Mouse (Mus musculus) liver (tissue): Measurements from ENCODE around the gene Klhl41.
"Not testable (repeated sequence)": the region's sequence is repeated elsewhere in the genome, so short reads cannot be mapped to it uniquely, and the experiment has no call there.

Source experiments
- DNase-seq: peaks from one replicate; pipeline ENCODE4 v3.0.0-alpha.2; 2020; ENCODE audit warnings: mixed read lengths

Klhl41 gene

DNA sequence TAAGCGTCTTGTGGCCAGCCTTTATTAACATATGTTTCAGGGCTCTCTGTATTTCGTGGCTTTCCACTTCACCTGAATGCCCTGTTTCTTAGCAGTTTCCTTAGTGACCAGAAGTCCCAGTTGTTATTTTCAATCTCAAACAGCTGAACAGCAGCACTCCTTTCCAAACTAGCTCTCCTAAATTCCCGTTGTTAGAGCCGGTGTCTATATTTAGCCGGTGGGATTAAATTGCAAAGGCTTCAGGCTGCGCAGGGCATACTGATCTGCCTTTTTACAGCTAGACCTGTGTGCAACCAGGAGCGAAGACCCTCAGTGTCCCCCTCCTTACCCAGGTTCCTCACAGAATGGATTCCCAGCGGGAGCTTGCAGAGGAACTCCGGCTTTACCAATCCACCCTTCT is at the start of gene Klhl41:
Klhl41 (plus strand) TSS at position 268 of the 400 bp plus-strand sequence.
- DNase-seq: no peak

GRCm38 (mm10) chr2:69629215-69629614 is 40.7 kb upstream of the Klhl41 start:
- no peak for DNase-seq

- DNase-seq: no peak
Observed at GRCm38 (mm10) chr2:69629914-69630313, 40.0 kb upstream of the Klhl41 start.

DNA sequence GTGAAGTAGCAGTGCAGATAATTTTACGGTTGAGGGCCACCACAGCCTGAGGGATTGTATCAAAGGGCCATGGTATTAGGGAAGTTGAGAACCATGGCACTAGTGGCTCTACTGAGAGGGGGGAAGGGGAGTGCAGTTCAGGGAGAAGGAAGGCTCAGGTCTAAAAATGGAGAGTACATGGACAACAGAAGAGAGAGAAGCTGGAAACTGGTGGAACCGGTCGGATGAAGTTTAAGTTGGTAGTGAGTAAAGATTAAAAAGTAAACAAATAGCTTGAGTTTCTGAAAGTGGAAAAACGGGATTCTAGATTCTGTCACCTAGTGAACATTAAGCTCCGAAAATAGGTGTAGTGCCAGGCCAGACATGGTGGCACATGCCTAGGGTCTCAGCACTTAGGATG is 39.1 kb upstream of the Klhl41 start:
- no peak for DNase-seq

GRCm38 (mm10) chr2:69631449-69631848 is 38.5 kb upstream of the Klhl41 start:
- DNase-seq: no peak

- peak; percentile 47 for DNase-seq
Observed at GRCm38 (mm10) chr2:69635064-69635701, 34.7 kb upstream of the Klhl41 start.

DNA sequence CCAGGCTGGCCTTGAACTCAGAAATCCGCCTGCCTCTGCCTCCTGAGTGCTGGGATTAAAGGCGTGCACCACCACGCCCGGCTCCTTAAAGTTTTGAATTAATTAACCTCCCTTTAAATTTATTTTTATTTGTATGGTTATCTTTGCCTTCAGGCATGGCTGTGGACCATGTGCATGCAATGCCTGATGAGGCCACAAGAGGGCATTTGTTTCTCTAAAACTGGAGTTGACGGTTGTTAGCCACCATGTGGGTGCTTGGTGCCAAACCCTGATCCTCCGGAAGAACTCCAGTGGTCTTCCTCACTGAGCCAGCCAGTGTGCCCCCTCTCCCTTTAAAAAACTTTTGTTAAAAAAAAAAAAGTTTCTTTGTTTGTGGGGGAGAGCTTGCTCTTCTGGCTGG is 34.1 kb upstream of the Klhl41 start:
- peak; percentile 70 for DNase-seq

DNA sequence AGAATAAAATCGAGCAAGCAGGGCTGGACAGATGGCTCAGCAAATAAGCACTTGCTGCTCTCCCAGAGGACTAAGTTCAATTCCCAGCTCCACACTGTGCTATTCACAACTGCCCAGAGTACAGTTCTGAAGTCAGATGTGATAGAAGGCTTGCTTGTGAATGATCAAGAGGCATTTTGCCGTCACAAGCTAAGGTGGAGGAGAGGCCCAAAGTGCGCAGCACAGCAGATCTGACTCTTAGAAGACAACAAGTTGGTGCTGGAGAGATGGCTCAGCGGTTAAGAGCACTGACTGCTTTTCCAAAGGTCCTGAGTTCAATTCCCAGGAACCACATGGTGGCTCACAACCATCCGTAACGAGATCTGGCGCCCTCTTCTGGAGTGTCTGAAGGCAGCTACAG is 31.9 kb upstream of the Klhl41 start:
- DNase-seq: not testable (repeated sequence)

GRCm38 (mm10) chr2:69640100-69640499 is 29.8 kb upstream of the Klhl41 start:
- no peak for DNase-seq

- DNase-seq: no peak
Observed at GRCm38 (mm10) chr2:69644968-69645617, 24.8 kb upstream of the Klhl41 start.

- peak; percentile 79 for DNase-seq
Observed at GRCm38 (mm10) chr2:69646726-69647490, 23.0 kb upstream of the Klhl41 start, which contains the start of gene Bbs5. TSS of gene Bbs5 (plus strand) at chr2:69647171.

DNA sequence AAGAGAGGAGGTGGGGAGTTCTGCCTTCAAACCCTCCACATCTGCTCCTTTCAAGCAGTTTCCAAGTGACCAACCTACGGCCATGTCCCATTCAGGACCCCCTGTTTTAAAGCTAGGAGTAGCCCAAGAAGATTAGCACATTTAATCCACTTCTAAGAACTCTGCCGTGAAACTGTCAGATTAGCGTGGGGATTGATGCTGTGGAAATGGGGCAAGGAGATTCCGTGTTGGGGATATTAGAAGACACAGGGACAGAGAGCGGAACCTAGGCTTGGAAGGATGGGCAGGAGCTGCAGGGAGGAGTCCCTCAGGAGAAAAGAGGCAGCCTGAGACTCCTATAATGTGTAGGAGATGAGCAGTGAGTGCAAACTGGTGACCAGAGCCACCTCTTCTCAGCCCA is 20.2 kb upstream of the Klhl41 start:
- no peak for DNase-seq

- DNase-seq: no peak
Observed at GRCm38 (mm10) chr2:69659326-69659725, 10.6 kb upstream of the Klhl41 start.

GRCm38 (mm10) chr2:69663827-69664476 is 6.0 kb upstream of the Klhl41 start:
- no peak for DNase-seq

- DNase-seq: no peak
Observed at GRCm38 (mm10) chr2:69667656-69668055, 2.3 kb upstream of the Klhl41 start.

DNA sequence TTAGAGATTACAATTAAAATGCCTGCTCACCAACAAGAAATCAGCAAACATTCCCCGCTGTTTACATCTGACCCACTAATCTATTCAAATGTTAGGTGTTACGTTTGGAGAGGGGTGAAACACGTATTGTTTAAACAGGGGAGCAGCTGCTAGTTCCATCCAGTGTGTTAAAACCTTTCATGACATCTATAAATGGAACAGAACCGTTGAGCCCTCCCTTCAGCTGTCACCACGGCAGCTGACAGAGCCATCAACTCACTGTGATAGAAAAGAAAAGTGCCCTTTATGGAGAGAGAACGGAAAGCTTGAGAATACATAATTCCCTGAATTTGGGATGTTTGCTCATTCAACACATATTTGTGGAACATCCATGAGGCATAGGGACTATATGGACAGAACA is 1.5 kb upstream of the Klhl41 start:
- DNase-seq: no peak

GRCm38 (mm10) chr2:69673723-69674122 is 3.8 kb downstream of the Klhl41 start:
- no peak for DNase-seq

DNA sequence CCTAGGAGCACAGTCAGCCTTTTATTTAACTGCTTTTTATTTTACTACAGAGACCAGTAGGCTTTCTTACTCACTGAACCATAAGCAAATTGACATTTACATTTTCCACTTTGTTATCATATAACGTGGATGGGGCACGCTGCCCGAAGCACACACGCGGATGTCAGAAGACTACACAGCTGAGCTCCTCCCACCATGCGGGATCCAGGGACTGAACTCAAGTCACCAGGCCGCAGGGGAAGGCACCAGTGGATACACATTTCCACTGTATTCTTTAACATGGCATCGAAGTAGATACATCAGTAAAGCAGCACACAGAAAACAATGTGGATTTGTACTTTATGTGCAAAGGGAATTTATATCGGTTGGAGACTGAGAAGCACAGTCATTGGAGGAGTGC is 5.3 kb downstream of the Klhl41 start:
- no peak for DNase-seq

GRCm38 (mm10) chr2:69676713-69677112 is 6.8 kb downstream of the Klhl41 start:
- DNase-seq: no peak

- DNase-seq: not testable (repeated sequence)
Observed at GRCm38 (mm10) chr2:69677215-69677614, 7.3 kb downstream of the Klhl41 start.

DNA sequence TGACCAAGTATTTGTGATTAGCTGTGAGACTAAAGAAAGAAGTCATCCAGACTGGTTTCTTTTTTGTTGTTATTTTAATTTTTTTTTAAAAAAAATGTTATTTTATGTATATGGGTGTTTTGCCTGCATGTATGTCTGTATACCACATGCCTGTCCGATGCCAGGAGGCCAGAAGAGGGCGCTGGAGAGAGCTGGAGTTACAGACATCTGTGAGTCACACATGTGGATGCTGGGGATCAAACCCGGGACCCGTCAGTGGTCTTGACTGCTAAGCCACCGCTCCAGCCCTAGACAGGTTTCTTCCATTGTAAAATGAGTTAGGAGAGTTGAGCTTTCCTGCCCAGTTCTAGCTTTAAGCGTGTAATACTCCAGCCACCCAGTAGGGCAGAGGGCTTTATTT is 10.1 kb downstream of the Klhl41 start:
- DNase-seq: peak; percentile 49

DNA sequence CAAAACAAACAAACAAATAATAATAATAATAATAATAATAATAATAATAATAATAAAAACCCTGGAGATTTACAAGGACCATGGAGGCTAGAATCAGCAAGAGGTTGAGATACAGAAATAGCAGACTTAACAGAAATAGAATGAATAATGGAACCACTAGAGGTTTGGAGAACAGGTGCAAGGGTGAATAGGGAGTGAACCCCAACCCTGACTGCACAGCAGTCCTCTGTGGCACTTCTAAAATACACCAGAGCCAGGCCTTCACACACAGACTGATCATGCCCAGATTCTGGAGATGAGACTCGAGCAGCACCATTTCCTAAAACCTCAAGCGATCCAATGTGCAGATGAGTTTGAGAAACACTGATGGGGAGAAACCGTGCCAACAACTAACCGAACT is 12.0 kb downstream of the Klhl41 start:
- no peak for DNase-seq

- no peak for DNase-seq
Observed at GRCm38 (mm10) chr2:69683036-69683805, 13.3 kb downstream of the Klhl41 start.
